Mouse (Mus musculus) intestine, embryonic 14.5 days (tissue): ENCODE results near the gene Tpsab1. TPM values are rescaled to one million over a fixed set of nuclear protein-coding genes. Genes with fewer than 3 reads are reported as not detected.

Source experiments
- ATAC-seq: fragments of 200-750 bp; cut with Nextera tagmentation; replicated peaks from 2 replicates; pipeline ENCODE4 v1.8.0; 2017; ENCODE audit warnings: low read depth, moderate number of reproducible peaks, moderate TSS enrichment, moderate library complexity; ENCODE audit not compliant: low FRiP score, low TSS enrichment
- DNase-seq: peaks from one replicate; pipeline ENCODE4 v3.0.0-alpha.2; 2018; ENCODE audit warnings: low spot score
- H3K27ac ChIP-seq: fragments of 300-500 bp; sonication (generic); 2 replicates; pipeline ENCODE4 v1.5.1; 2014; ENCODE audit warnings: low read depth, mild to moderate bottlenecking, control low read depth
- H3K27me3 ChIP-seq: fragments of 300-500 bp; sonication (generic); replicated peaks from 2 replicates; pipeline ENCODE4 v1.6.1; 2014; ENCODE audit warnings: low read length, control low read depth; ENCODE audit not compliant: control insufficient read depth, insufficient read depth
- H3K36me3 ChIP-seq: fragments of 300-500 bp; sonication (generic); 2 replicates; pipeline ENCODE4 v1.6.1; 2014; ENCODE audit warnings: low read length, control low read depth; ENCODE audit not compliant: control insufficient read depth, insufficient read depth
- H3K4me1 ChIP-seq: fragments of 300-500 bp; sonication (generic); replicated peaks from 2 replicates; pipeline ENCODE4 v1.6.1; 2014; ENCODE audit warnings: low read length, control low read depth, mixed read lengths; ENCODE audit not compliant: control insufficient read depth, insufficient read depth
- H3K4me2 ChIP-seq: fragments of 300-500 bp; sonication (generic); 2 replicates; pipeline ENCODE4 v1.6.1; 2014; ENCODE audit warnings: low read length
- H3K4me3 ChIP-seq: fragments of 300-500 bp; sonication (generic); 2 replicates; pipeline ENCODE4 v1.5.1; 2014; ENCODE audit warnings: low read depth, low read length, control low read depth, mixed read lengths
- H3K9ac ChIP-seq: fragments of 300-500 bp; sonication (generic); 2 replicates; pipeline ENCODE4 v1.6.1; 2014; ENCODE audit warnings: mild to moderate bottlenecking, low read length
- H3K9me3 ChIP-seq: fragments of 300-500 bp; sonication (generic); 2 replicates; pipeline ENCODE4 v1.6.1; 2016; ENCODE audit warnings: low read length, control low read depth; ENCODE audit not compliant: control insufficient read depth
- whole genome bisulfite sequencing: fragments of 180-500 bp; shearing (Covaris S2); extraction: QIAGEN DNeasy Blood & Tissue Kit; methylation state at CpG from one replicate; pipeline ENCODE4 v1.1.7; 2014; 5-methylcytosine and 5-hydroxymethylcytosine counted together
- polyA plus RNA-seq: library from polyadenylated mRNA; unstranded; fragments of >200 nt; fragmentation: Nextera tagmentation; extraction: Ambion mirVana; gene quantifications from 2 replicates; pipeline ENCODE4 v1.2.1, GENCODE M21; 2014

The Tpsab1 gene
- polyA plus RNA-seq, 1 experiment from 2014 or later = not detected

GRCm38 (mm10) chr17:25294111-25294510, 51.3 kb downstream of the Tpsab1 start:
- Histone ChIP-seq H3K4me3 (no peak overlapping the region), H3K36me3 (no peaks in the 10 kb centered on the region), H3K27ac (no peak overlapping the region), H3K27me3 (no peaks in the 10 kb centered on the region), H3K4me1 (no peaks in the 10 kb centered on the region), H3K9ac (no peak overlapping the region), H3K9me3 (no peaks in the 10 kb centered on the region), H3K4me2 (no peak overlapping the region)
- ATAC-seq (no peak), DNase-seq (no peak)
- WGBS = 50% methylated on average over 1 of the region's 1 CpGs

GRCm38 (mm10) chr17:25293495-25293894, 51.9 kb downstream of the Tpsab1 start:
- H3K4me1 ChIP-seq = no peaks in the 10 kb centered on the region
- no peak overlapping the region for H3K4me3 ChIP-seq
- WGBS = 64% methylated on average over 5 of the region's 5 CpGs
- H3K4me2 ChIP-seq = no peak overlapping the region
- no peak for DNase-seq
- no peak overlapping the region for H3K27ac ChIP-seq
- no peaks in the 10 kb centered on the region for H3K9me3 ChIP-seq
- no peaks in the 10 kb centered on the region for H3K27me3 ChIP-seq
- no peak overlapping the region for H3K9ac ChIP-seq
- H3K36me3 ChIP-seq = no peaks in the 10 kb centered on the region
- no peak for ATAC-seq

Other genes with a start within 250 kb of the Tpsab1 start
- 36.7 and 42.3 TPM in 2 replicates for gene Telo2, start 229.6 kb downstream of the Tpsab1 start, polyA plus RNA-seq
- not detected in 2 replicates for gene Ptx4, start 224.8 kb downstream of the Tpsab1 start, polyA plus RNA-seq
- gene Clcn7, start 212.2 kb downstream of the Tpsab1 start, polyA plus RNA-seq = 20.0 and 22.0 TPM in 2 replicates
- 0.07 TPM in 2 replicates for gene Ccdc154, start 183.1 kb downstream of the Tpsab1 start, polyA plus RNA-seq
- gene Gm38655, start 170.1 kb downstream of the Tpsab1 start, polyA plus RNA-seq = 0.41 and 0.47 TPM in 2 replicates
- gene BC003965, start 161.0 kb downstream of the Tpsab1 start, polyA plus RNA-seq = 36.9 and 37.1 TPM in 2 replicates
- gene Unkl, start 157.2 kb downstream of the Tpsab1 start, polyA plus RNA-seq = 4.8 and 6.2 TPM in 2 replicates
- gene Gnptg, start 105.4 kb downstream of the Tpsab1 start, polyA plus RNA-seq = 36.4 and 41.8 TPM in 2 replicates
- gene Tsr3, start 105.4 kb downstream of the Tpsab1 start, polyA plus RNA-seq = 45.1 and 47.4 TPM in 2 replicates
- gene Baiap3, start 89.2 kb downstream of the Tpsab1 start, polyA plus RNA-seq = 2.9 and 4.0 TPM in 2 replicates
- gene Ube2i, start 70.9 kb downstream of the Tpsab1 start, polyA plus RNA-seq = 579 and 640 TPM in 2 replicates
- gene Prss34, start 47.2 kb downstream of the Tpsab1 start, polyA plus RNA-seq = 0.39 TPM in 1 of 2 replicates, not detected in the other
- gene Prss28, start 36.9 kb downstream of the Tpsab1 start, polyA plus RNA-seq = not detected in 2 replicates
- not detected in 2 replicates for gene Prss29, start 26.9 kb downstream of the Tpsab1 start, polyA plus RNA-seq
- 0.66 and 0.89 TPM in 2 replicates for gene Tpsb2, start 20.7 kb upstream of the Tpsab1 start, polyA plus RNA-seq
- gene Tpsg1, start 23.7 kb upstream of the Tpsab1 start, polyA plus RNA-seq = 2.1 and 6.3 TPM in 2 replicates
- gene Cacna1h, start 88.2 kb upstream of the Tpsab1 start, polyA plus RNA-seq = 6.6 and 7.0 TPM in 2 replicates
- 0.35 TPM in 1 of 2 replicates, not detected in the other for gene Tekt4, start 109.1 kb upstream of the Tpsab1 start, polyA plus RNA-seq
- gene Sstr5, start 151.7 kb upstream of the Tpsab1 start, polyA plus RNA-seq = 0.19 and 0.36 TPM in 2 replicates
- gene Sox8, start 225.1 kb upstream of the Tpsab1 start, polyA plus RNA-seq = 9.1 and 9.4 TPM in 2 replicates
- 31.3 and 33.5 TPM in 2 replicates for gene Lmf1, start 233.5 kb upstream of the Tpsab1 start, polyA plus RNA-seq